Mouse (Mus musculus): ENCODE data around the gene Syngr2.

DNA sequence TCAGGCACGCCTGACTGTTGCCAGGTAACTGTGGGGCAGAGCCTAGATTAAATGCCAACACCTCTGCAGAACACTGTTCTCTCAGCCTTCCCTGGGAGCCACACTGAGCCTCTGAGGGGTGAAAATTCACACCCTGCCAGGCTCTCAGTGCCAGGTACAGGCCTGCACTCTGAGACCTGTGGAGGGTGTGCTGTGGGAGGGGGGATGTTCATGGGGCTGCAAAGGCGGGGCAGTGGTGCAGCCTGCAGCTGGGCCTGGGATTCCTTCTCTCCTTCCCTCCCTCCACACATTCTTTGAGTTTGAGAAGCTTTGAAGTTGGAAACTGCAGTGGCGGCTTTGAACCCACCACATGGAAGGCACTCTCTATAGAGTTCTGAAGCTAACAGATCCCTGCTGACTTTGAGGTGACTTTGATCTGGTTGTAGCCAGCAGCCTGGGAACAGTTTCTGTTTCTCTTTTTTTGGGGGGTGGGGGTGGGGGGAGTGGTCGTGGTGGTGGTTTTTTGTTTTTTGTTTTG, 15.4 kb upstream of the Syngr2 start:
- TF ChIP-seq MYC (IDR thresholded peaks at IDR 0.05; ENCODE audit: low read depth, low read length) (no peak), POLR2AphosphoS2 (IDR thresholded peaks at IDR 0.05; ENCODE audit: low read length) (no peak), POLR2A (IDR thresholded peaks at IDR 0.05; ENCODE audit: control insufficient read depth in 1 of 2, insufficient read depth in 1 of 2, low read depth in 1 of 2, low read length in 2 of 2, poor library complexity in 1 of 2) (no peak), CTCF (IDR thresholded peaks at IDR 0.05 in 2 of 3, conservative IDR thresholded peaks at IDR 0.05 in 1 of 3; ENCODE audit: control insufficient read depth in 1 of 3, insufficient read depth in 1 of 3, low read depth in 2 of 3, low read length in 3 of 3, poor library complexity in 1 of 3, severe bottlenecking in 1 of 3) (no peak), MEF2A (IDR thresholded peaks at IDR 0.05; ENCODE audit: extremely low read depth, insufficient replicate concordance, low read depth, low read length, poor library complexity, severe bottlenecking) (no peak), EP300 (IDR thresholded peaks at IDR 0.05; ENCODE audit: low read depth in 1 of 2, low read length in 2 of 2) (no peak), TCF12 (IDR thresholded peaks at IDR 0.05; ENCODE audit: low read depth, low read length) (no peak), ZMIZ1 (IDR thresholded peaks at IDR 0.05; ENCODE audit: low read depth, low read length) (no peak), MYB (IDR thresholded peaks at IDR 0.05; ENCODE audit: low read depth, low read length) (no peak), TAL1 (IDR thresholded peaks at IDR 0.05; ENCODE audit: low read length) (no peak), USF1 (IDR thresholded peaks at IDR 0.05; ENCODE audit: low read depth, low read length) (no peak), GATA1 (IDR thresholded peaks at IDR 0.05; ENCODE audit: low read depth, low read length) (no peak), ZKSCAN1 (IDR thresholded peaks at IDR 0.05; ENCODE audit: low read depth, low read length) (no peak)

All from MEL (cell line).